Mouse (Mus musculus) small intestine, adult 2 months (tissue): ENCODE data around the gene Elovl2.

Source experiments
- CTCF ChIP-seq: fragments of 200-500 bp; IDR thresholded peaks from 2 replicates; pipeline ENCODE4 v1.5.1; 2012; ENCODE audit warnings: low read depth, mild to moderate bottlenecking, control low read depth, inconsistent platforms, low read length, moderate library complexity, mixed read lengths; ENCODE audit not compliant: insufficient replicate concordance, insufficient read length; ENCODE audit errors: extremely low read depth
- POLR2A ChIP-seq: fragments of 200-500 bp; IDR thresholded peaks from 2 replicates; pipeline ENCODE4 v1.6.1; 2012; ENCODE audit warnings: low read depth, mild to moderate bottlenecking, control low read depth, inconsistent platforms, low read length, moderate library complexity

GRCm38 (mm10) chr13:41238805-41239130, 18.6 kb upstream of the Elovl2 start:
- TF ChIP-seq POLR2A (no peak), CTCF (no peak)
